Mouse (Mus musculus): ENCODE measurements around the gene Suox. TPM values are rescaled to one million over a fixed set of nuclear protein-coding genes. Genes with fewer than 3 reads are reported as not detected.
A peak's percentile ranks its signal among the peaks of the same experiment; 100 is the strongest.

The Suox gene
- total and polyA plus RNA-seq, 3 experiments, result 21.8 to 26.6 (median 25.6) TPM

- Histone ChIP-seq H3K9ac (ENCODE audit: low read depth, low read length) (peak within 1 kb of the TSS; percentile 83), H3K4me1 (ENCODE audit: control insufficient read depth, insufficient read depth, low read length) (peaks cover 2% of the 10 kb centered on the region; the same call in 1 of the 2 replicates), H3K27me3 (ENCODE audit: control insufficient read depth, insufficient read depth, low read length) (no peaks in the 10 kb centered on the region), H3K27ac (peak within 1 kb of the TSS; percentile 94), H3K79me2 (replicated peaks; ENCODE audit: control insufficient read depth, insufficient read depth, low read length) (peaks cover 4% of the 10 kb centered on the region), H3K36me3 (ENCODE audit: control insufficient read depth, insufficient read depth, low read length) (no peaks in the 10 kb centered on the region; the same call in none of the 2 replicates), H3K4me3 (peak within 1 kb of the TSS; percentile 96)
- 1% methylated on average over 39 of the region's 40 CpGs for WGBS
- intact Hi-C loops (cut with DNase I), result no loop called here
- peak; percentile 87 for TF ChIP-seq POLR2A (IDR thresholded peaks at IDR 0.05; ENCODE audit: insufficient read depth, low read depth, low read length)
- no peak for TF ChIP-seq CTCF (IDR thresholded peaks at IDR 0.05)
- peak; percentile 53 for TF ChIP-seq EP300 (IDR thresholded peaks at IDR 0.05; ENCODE audit: insufficient read depth, low read depth, low read length)
- DNase-seq, result peak; percentile 97 to 99
Measured at GRCm38 (mm10) chr10:128695992-128696807, 22.3 kb upstream of the Suox start, which contains the start of gene Rab5b. Rab5b (minus strand) TSS chr10:128696264.

DNA sequence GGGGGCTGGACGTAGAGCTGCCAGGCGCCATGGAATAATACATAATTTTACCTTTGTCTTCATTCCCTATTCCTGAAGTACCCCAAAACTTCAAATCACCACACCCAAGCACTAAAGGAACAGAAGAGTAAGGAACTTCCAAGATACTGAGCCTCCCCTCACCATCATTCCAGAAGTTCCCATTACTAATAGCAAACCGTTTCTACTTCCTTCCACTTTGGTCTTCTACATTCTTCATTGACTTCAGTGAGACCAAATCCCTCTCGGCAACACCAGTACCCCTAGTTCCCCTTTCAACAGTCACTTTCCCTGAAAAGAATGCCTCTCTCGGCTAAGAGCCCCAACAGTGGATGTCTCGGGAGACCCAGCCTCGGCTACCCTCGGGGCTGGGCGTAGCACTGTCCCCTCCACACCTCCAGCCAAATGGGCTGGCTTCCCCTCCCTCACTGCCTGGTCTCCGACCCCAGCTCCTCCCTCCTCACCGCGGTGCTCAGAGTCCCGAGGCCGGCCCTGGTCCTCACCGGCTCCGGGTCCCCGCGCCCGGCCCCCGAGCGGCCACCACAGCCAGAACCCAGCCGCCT, 21.6 kb upstream of the Suox start:
- no peak for TF ChIP-seq CTCF (IDR thresholded peaks at IDR 0.05)
- no peaks in the 10 kb centered on the region for H3K27me3 ChIP-seq (ENCODE audit: control insufficient read depth, insufficient read depth, low read length)
- WGBS, result under 1% methylated on average over 22 of the region's 22 CpGs
- DNase-seq, result no peak
- peak overlapping the region; percentile 96 for H3K4me3 ChIP-seq
- peak overlapping the region; percentile 94 for H3K27ac ChIP-seq
- peaks cover 2% of the 10 kb centered on the region; the same call in 1 of the 2 replicates for H3K4me1 ChIP-seq (ENCODE audit: control insufficient read depth, insufficient read depth, low read length)
- no peaks in the 10 kb centered on the region; the same call in none of the 2 replicates for H3K36me3 ChIP-seq (ENCODE audit: control insufficient read depth, insufficient read depth, low read length)
- peak overlapping the region; percentile 83 for H3K9ac ChIP-seq (ENCODE audit: low read depth, low read length)
- H3K79me2 ChIP-seq (replicated peaks; ENCODE audit: control insufficient read depth, insufficient read depth, low read length), result peaks cover 4% of the 10 kb centered on the region
- intact Hi-C loops (cut with DNase I), result no loop called here

- Histone ChIP-seq H3K79me2 (replicated peaks; ENCODE audit: control insufficient read depth, insufficient read depth, low read length) (no peaks in the 10 kb centered on the region), H3K4me1 (ENCODE audit: control insufficient read depth, insufficient read depth, low read length) (peaks cover 5% of the 10 kb centered on the region), H3K4me3 (peak overlapping the region; percentile 71), H3K9ac (ENCODE audit: low read depth, low read length) (peak overlapping the region; percentile 86), H3K36me3 (ENCODE audit: control insufficient read depth, insufficient read depth, low read length) (no peaks in the 10 kb centered on the region), H3K27me3 (ENCODE audit: control insufficient read depth, insufficient read depth, low read length) (no peaks in the 10 kb centered on the region), H3K27ac (peak overlapping the region; percentile 86)
- 2% methylated on average over 9 of the region's 9 CpGs for WGBS
- intact Hi-C loops (cut with DNase I), result loop anchor here (5.0 kb wide), 3 partner anchors 62 to 127 kb away; partner anchors contain the start of genes Pa2g4, Rpl41 and Zc3h10
- TF ChIP-seq CTCF (IDR thresholded peaks at IDR 0.05), result peak; percentile 94
- TF ChIP-seq EP300 (IDR thresholded peaks at IDR 0.05; ENCODE audit: insufficient read depth, low read depth, low read length), result no peak
- DNase-seq, result no peak
Measured at GRCm38 (mm10) chr10:128674469-128675008, 666 bp upstream of the Suox start.

GRCm38 (mm10) chr10:128671148-128671547, 2.7 kb downstream of the Suox start:
- Histone ChIP-seq H3K36me3 (ENCODE audit: control insufficient read depth, insufficient read depth, low read length) (no peaks in the 10 kb centered on the region), H3K4me3 (no peak overlapping the region), H3K4me1 (ENCODE audit: control insufficient read depth, insufficient read depth, low read length) (peaks cover 5% of the 10 kb centered on the region), H3K79me2 (replicated peaks; ENCODE audit: control insufficient read depth, insufficient read depth, low read length) (no peaks in the 10 kb centered on the region), H3K9ac (ENCODE audit: low read depth, low read length) (no peak overlapping the region), H3K27me3 (ENCODE audit: control insufficient read depth, insufficient read depth, low read length) (no peaks in the 10 kb centered on the region), H3K27ac (no peak overlapping the region)
- TF ChIP-seq POLR2A (IDR thresholded peaks at IDR 0.05; ENCODE audit: insufficient read depth, low read depth, low read length) (no peak), EP300 (IDR thresholded peaks at IDR 0.05; ENCODE audit: insufficient read depth, low read depth, low read length) (no peak), CTCF (IDR thresholded peaks at IDR 0.05) (no peak)
- 94% methylated on average over 9 of the region's 9 CpGs for WGBS
- DNase-seq, result no peak
- intact Hi-C loops (cut with DNase I), result loop anchor here (5.0 kb wide), 3 partner anchors 59 to 124 kb away; partner anchors contain the start of genes Pa2g4, Rpl41 and Zc3h10

GRCm38 (mm10) chr10:128668790-128669672, 4.8 kb downstream of the Suox start:
- H3K79me2 ChIP-seq (replicated peaks; ENCODE audit: control insufficient read depth, insufficient read depth, low read length), result no peaks in the 10 kb centered on the region
- no peak overlapping the region for H3K27ac ChIP-seq

More at GRCm38 (mm10) chr10:128668790-128669672, 4.8 kb downstream of the Suox start:
- TF ChIP-seq EP300 (IDR thresholded peaks at IDR 0.05; ENCODE audit: insufficient read depth, low read depth, low read length), result no peak
- H3K36me3 ChIP-seq (ENCODE audit: control insufficient read depth, insufficient read depth, low read length), result no peaks in the 10 kb centered on the region
- intact Hi-C loops (cut with DNase I), result no loop called here
- WGBS, result 4% methylated on average over 42 of the region's 42 CpGs
- H3K4me3 ChIP-seq, result peak overlapping the region; percentile 50
- H3K27me3 ChIP-seq (ENCODE audit: control insufficient read depth, insufficient read depth, low read length), result no peaks in the 10 kb centered on the region
- H3K4me1 ChIP-seq (ENCODE audit: control insufficient read depth, insufficient read depth, low read length), result peaks cover 5% of the 10 kb centered on the region
- peak; percentile 20 to 44 for DNase-seq
- peak overlapping the region; percentile 51; the same call in 1 of the 2 replicates for H3K9ac ChIP-seq (ENCODE audit: low read depth, low read length)
